Mouse (Mus musculus): ENCODE measurements around the gene Cda. TPM values are rescaled to one million over a fixed set of nuclear protein-coding genes. Genes with fewer than 3 reads are reported as not detected.
A peak's percentile ranks its signal among the peaks of the same experiment; 100 is the strongest.

The Cda gene
- polyA plus RNA-seq, 1 experiment from 2014 or later, result 1.6 TPM

DNA sequence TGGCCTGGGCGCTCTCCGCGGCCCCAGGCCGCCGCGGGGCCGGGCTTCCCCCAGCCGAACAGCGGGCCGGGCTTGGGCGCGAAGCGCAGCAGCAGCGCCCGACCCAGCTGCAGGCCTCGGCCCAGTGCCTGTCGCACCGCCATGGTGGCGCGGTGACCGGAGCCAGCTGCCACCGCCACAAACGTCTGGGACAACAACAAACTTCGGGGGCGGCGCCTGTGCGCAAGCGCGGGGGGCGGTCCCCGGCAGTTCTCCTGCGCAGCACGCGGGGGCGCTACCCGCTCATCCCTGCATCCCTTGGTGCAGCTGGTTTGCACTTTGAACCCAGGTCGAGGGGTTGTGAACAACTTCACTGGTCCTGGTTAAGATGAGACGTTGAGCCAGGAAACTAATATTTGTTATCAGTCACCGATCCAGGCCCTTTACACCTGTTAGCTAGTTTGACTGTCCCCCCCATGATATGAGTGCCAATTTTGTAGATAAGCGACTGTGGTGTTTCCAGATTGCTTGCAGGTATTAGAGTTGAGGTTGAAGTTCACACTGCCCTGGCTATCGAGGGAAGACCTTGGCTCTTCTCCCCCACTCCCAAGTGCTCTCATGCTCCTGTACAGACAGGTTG is 41.6 kb downstream of the Cda start, which contains the start of gene Pink1:
Gene Pink1, minus strand, starts transcription at position 231 of the 619 bp plus-strand sequence.
- H3K27ac ChIP-seq, result peak within 1 kb of the TSS; percentile 98
- H3K36me3 ChIP-seq (replicated peaks), result no peaks in the 10 kb centered on the region
- H3K4me3 ChIP-seq (replicated peaks), result peak within 1 kb of the TSS; percentile 83
- H3K27me3 ChIP-seq, result no peaks in the 10 kb centered on the region
- no peaks in the 10 kb centered on the region for H3K9me3 ChIP-seq
- H3K4me2 ChIP-seq, result peak within 1 kb of the TSS; percentile 69
- peaks cover 28% of the 10 kb centered on the region for H3K4me1 ChIP-seq
- WGBS, result 4% methylated on average over 41 of the region's 41 CpGs
- H3K9ac ChIP-seq, result peak within 1 kb of the TSS; percentile 86
- ATAC-seq (ENCODE audit: low FRiP score), result peak; percentile 78

GRCm38 (mm10) chr4:138325466-138326076 is 42.2 kb downstream of the Cda start:
- H3K4me1 ChIP-seq, result peaks cover 31% of the 10 kb centered on the region
- WGBS, result 1% methylated on average over 44 of the region's 45 CpGs
- no peaks in the 10 kb centered on the region for H3K36me3 ChIP-seq (replicated peaks)
- no peaks in the 10 kb centered on the region for H3K27me3 ChIP-seq
- no peaks in the 10 kb centered on the region for H3K9me3 ChIP-seq
- peak; percentile 89 for ATAC-seq (ENCODE audit: low FRiP score)
- peak overlapping the region; percentile 83 for H3K4me3 ChIP-seq (replicated peaks)
- H3K27ac ChIP-seq, result peak overlapping the region; percentile 98
- peak overlapping the region; percentile 86 for H3K9ac ChIP-seq
- H3K4me2 ChIP-seq, result peak overlapping the region; percentile 69

- H3K4me1 ChIP-seq, result peaks cover 31% of the 10 kb centered on the region
Measured at GRCm38 (mm10) chr4:138324451-138324850, 43.3 kb downstream of the Cda start.

GRCm38 (mm10) chr4:138323753-138324152 is 44.0 kb downstream of the Cda start:
- Histone ChIP-seq H3K27me3 (no peaks in the 10 kb centered on the region), H3K9ac (no peak overlapping the region), H3K4me1 (peaks cover 31% of the 10 kb centered on the region), H3K4me2 (peak overlapping the region; percentile 8; the same call in 1 of the 2 replicates), H3K4me3 (replicated peaks) (no peak overlapping the region), H3K9me3 (no peaks in the 10 kb centered on the region), H3K27ac (no peak overlapping the region), H3K36me3 (replicated peaks) (peaks cover 5% of the 10 kb centered on the region; the same call in 1 of the 2 replicates)
- 76% methylated on average over 4 of the region's 4 CpGs for WGBS
- ATAC-seq (ENCODE audit: low FRiP score), result no peak

More at GRCm38 (mm10) chr4:138324451-138324850, 43.3 kb downstream of the Cda start:
- no peak overlapping the region for H3K4me2 ChIP-seq
- no peaks in the 10 kb centered on the region for H3K27me3 ChIP-seq
- 90% methylated on average over 3 of the region's 3 CpGs for WGBS
- H3K4me3 ChIP-seq (replicated peaks), result no peak overlapping the region
- no peak overlapping the region for H3K27ac ChIP-seq
- no peaks in the 10 kb centered on the region for H3K9me3 ChIP-seq
- ATAC-seq (ENCODE audit: low FRiP score), result no peak
- peaks cover 5% of the 10 kb centered on the region; the same call in 1 of the 2 replicates for H3K36me3 ChIP-seq (replicated peaks)
- no peak overlapping the region for H3K9ac ChIP-seq

DNA sequence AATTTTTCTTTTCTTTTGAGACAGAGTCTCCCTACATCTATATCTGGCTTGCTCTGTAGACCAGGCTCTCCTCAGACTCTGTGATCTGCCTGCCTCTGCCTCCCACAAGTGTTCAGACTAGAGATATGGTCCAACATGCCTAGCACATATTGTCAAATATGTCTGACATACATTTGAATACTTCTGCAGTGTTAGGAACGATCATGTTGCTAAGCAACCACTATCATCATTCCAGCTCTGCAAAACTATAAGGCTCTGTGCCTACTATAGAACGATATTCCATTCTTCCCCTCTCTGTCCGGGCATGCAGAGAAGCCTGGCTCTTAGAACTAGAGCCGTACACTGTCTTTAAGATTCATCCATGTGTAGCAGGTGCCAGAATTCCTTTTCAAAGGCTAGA is 45.1 kb downstream of the Cda start:
- H3K4me3 ChIP-seq (replicated peaks), result no peak overlapping the region
- H3K4me1 ChIP-seq, result peaks cover 28% of the 10 kb centered on the region
- H3K4me2 ChIP-seq, result no peak overlapping the region
- H3K27me3 ChIP-seq, result no peaks in the 10 kb centered on the region
- H3K9ac ChIP-seq, result no peak overlapping the region
- WGBS, result 13% methylated on average over 4 of the region's 4 CpGs
- H3K27ac ChIP-seq, result no peak overlapping the region
- no peaks in the 10 kb centered on the region for H3K9me3 ChIP-seq
- peaks cover 6% of the 10 kb centered on the region; the same call in 1 of the 2 replicates for H3K36me3 ChIP-seq (replicated peaks)
- no peak for ATAC-seq (ENCODE audit: low FRiP score)

DNA sequence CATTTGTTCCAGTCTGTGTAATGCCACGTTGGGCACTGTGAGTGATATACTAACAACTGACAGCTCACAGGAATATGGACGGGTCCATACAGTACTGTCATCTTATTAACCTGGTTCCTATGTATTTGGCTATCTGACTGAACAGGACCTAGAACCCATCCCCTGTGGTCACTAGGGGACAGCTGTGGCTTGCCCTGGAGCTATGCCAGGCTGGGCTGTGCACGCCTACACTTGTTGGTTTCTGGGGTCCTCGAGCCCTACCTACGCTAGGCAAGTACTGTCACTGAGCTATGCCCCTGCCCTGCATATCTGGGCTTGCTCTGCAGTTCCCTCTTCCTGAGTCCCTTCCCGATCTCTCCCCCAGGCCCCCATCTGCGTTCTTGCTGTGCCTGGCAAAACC is 46.3 kb downstream of the Cda start:
- Histone ChIP-seq H3K4me1 (peaks cover 31% of the 10 kb centered on the region), H3K9ac (no peak overlapping the region), H3K27me3 (no peaks in the 10 kb centered on the region), H3K27ac (no peak overlapping the region), H3K9me3 (no peaks in the 10 kb centered on the region), H3K36me3 (replicated peaks) (peaks cover 18% of the 10 kb centered on the region), H3K4me2 (no peak overlapping the region), H3K4me3 (replicated peaks) (no peak overlapping the region)
- no peak for ATAC-seq (ENCODE audit: low FRiP score)
- WGBS, result 81% methylated on average over 7 of the region's 7 CpGs

DNA sequence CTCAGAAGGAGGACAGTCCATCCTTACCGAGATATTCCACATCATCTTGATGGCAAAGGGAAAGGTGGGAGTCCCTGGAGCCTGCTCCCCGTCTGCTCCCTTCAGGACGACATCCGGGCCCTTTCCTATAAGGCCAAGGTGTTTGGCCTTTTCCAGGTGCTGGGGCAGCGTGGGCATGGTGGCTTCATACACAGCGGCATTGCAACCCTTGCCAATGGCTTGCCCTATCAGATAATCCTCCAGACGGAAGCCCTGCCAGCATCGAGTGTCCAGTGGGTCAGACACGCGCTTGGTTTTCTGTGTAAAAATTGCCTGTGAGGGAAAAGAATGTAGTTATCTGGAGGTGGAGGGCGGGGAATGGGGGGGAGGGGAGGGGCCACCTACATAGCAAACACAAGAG is 47.1 kb downstream of the Cda start:
- no peaks in the 10 kb centered on the region for H3K27me3 ChIP-seq
- no peak overlapping the region for H3K4me2 ChIP-seq
- no peak overlapping the region for H3K9ac ChIP-seq
- H3K4me3 ChIP-seq (replicated peaks), result no peak overlapping the region
- H3K9me3 ChIP-seq, result no peaks in the 10 kb centered on the region
- 86% methylated on average over 11 of the region's 11 CpGs for WGBS
- H3K4me1 ChIP-seq, result peaks cover 31% of the 10 kb centered on the region
- H3K27ac ChIP-seq, result no peak overlapping the region
- no peak for ATAC-seq (ENCODE audit: low FRiP score)
- peaks cover 23% of the 10 kb centered on the region for H3K36me3 ChIP-seq (replicated peaks)

- WGBS, result 30% methylated on average over 10 of the region's 10 CpGs
- Histone ChIP-seq H3K36me3 (replicated peaks) (peaks cover 34% of the 10 kb centered on the region), H3K27ac (no peak overlapping the region), H3K27me3 (no peaks in the 10 kb centered on the region), H3K4me3 (replicated peaks) (no peak overlapping the region), H3K9me3 (no peaks in the 10 kb centered on the region), H3K4me1 (peaks cover 31% of the 10 kb centered on the region), H3K4me2 (no peak overlapping the region), H3K9ac (no peak overlapping the region)
- no peak for ATAC-seq (ENCODE audit: low FRiP score)
Measured at GRCm38 (mm10) chr4:138319508-138319907, 48.3 kb downstream of the Cda start.

- Histone ChIP-seq H3K27me3 (no peaks in the 10 kb centered on the region), H3K4me2 (no peak overlapping the region), H3K36me3 (replicated peaks) (peaks cover 42% of the 10 kb centered on the region), H3K9ac (no peak overlapping the region), H3K27ac (no peak overlapping the region), H3K9me3 (no peaks in the 10 kb centered on the region), H3K4me1 (peaks cover 24% of the 10 kb centered on the region), H3K4me3 (replicated peaks) (no peak overlapping the region)
- ATAC-seq (ENCODE audit: low FRiP score), result peak; percentile 57; the same call in 1 of the 2 replicates
- 48% methylated on average over 6 of the region's 6 CpGs for WGBS
Measured at GRCm38 (mm10) chr4:138318509-138319266, 49.1 kb downstream of the Cda start.

- Histone ChIP-seq H3K36me3 (replicated peaks) (peaks cover 65% of the 10 kb centered on the region), H3K9me3 (no peaks in the 10 kb centered on the region), H3K4me1 (0 out of 2 replicates have a peak, but pooled peaks cover 6% of the 10 kb centered on the region), H3K27me3 (no peaks in the 10 kb centered on the region), H3K9ac (no peak overlapping the region), H3K4me3 (replicated peaks) (no peak overlapping the region), H3K27ac (no peak overlapping the region), H3K4me2 (no peak overlapping the region)
- no peak for ATAC-seq (ENCODE audit: low FRiP score)
- WGBS, result 92% methylated on average over 6 of the region's 6 CpGs
Measured at GRCm38 (mm10) chr4:138316369-138316768, 51.4 kb downstream of the Cda start.

DNA sequence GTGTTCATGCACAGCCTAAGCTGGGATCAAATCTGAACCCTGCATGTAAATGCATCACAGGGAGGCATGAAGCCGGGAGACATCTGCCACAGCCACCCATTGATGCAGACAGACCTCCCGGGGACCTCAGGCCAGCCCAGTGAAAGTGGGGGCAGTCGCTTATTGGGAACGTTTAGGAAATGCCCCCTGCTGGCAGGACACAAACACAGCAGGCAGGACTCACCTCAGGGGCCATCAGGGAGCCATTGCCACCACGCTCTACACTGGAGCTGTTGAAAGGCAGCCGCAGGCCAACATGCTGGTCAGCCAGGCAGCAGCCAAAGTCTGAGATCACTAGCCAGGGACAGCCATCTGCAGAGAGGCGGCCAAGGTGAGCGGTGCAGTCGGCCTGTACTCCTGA is 52.0 kb downstream of the Cda start:
- Histone ChIP-seq H3K4me3 (replicated peaks) (no peak overlapping the region), H3K4me2 (no peak overlapping the region), H3K36me3 (replicated peaks) (peaks cover 71% of the 10 kb centered on the region), H3K27ac (no peak overlapping the region), H3K9me3 (no peaks in the 10 kb centered on the region), H3K27me3 (no peaks in the 10 kb centered on the region), H3K9ac (no peak overlapping the region), H3K4me1 (0 out of 2 replicates have a peak, but pooled peaks cover 5% of the 10 kb centered on the region)
- no peak for ATAC-seq (ENCODE audit: low FRiP score)
- WGBS, result 72% methylated on average over 9 of the region's 9 CpGs

GRCm38 (mm10) chr4:138313795-138314194 is 54.0 kb downstream of the Cda start:
- 95% methylated on average over 4 of the region's 4 CpGs for WGBS
- Histone ChIP-seq H3K27me3 (no peaks in the 10 kb centered on the region), H3K9ac (no peak overlapping the region), H3K4me3 (replicated peaks) (no peak overlapping the region), H3K36me3 (replicated peaks) (peaks cover 86% of the 10 kb centered on the region), H3K27ac (no peak overlapping the region), H3K4me1 (0 out of 2 replicates have a peak, but pooled peaks cover 3% of the 10 kb centered on the region), H3K4me2 (no peak overlapping the region), H3K9me3 (no peaks in the 10 kb centered on the region)
- no peak for ATAC-seq (ENCODE audit: low FRiP score)

Data from forebrain, embryonic 12.5 days (tissue).